Mouse (Mus musculus) heart, adult 2 months (tissue): ENCODE data around the gene Zbtb7a.

Experiments used
- CTCF ChIP-seq: fragments of 200-600 bp; IDR thresholded peaks from 2 replicates; pipeline ENCODE4 v1.8.1; 2022; ENCODE audit warnings: antibody characterized with exemption, mild to moderate bottlenecking, moderate library complexity
- EP300 ChIP-seq: fragments of 200-500 bp; IDR thresholded peaks from 2 replicates; pipeline ENCODE4 v1.6.1; 2011; ENCODE audit warnings: low read depth, low read length, control low read depth; ENCODE audit not compliant: insufficient read depth
- POLR2A ChIP-seq: fragments of 200-500 bp; IDR thresholded peaks from 2 replicates; pipeline ENCODE4 v1.6.1; 2011; ENCODE audit warnings: mild to moderate bottlenecking, low read depth, low read length, control low read depth; ENCODE audit not compliant: insufficient read depth

- TF ChIP-seq POLR2A (no peak), CTCF (no peak), EP300 (no peak)
Observed at GRCm38 (mm10) chr10:81146296-81146695, 11.3 kb downstream of the Zbtb7a start.
